In the genomic region with DNA sequence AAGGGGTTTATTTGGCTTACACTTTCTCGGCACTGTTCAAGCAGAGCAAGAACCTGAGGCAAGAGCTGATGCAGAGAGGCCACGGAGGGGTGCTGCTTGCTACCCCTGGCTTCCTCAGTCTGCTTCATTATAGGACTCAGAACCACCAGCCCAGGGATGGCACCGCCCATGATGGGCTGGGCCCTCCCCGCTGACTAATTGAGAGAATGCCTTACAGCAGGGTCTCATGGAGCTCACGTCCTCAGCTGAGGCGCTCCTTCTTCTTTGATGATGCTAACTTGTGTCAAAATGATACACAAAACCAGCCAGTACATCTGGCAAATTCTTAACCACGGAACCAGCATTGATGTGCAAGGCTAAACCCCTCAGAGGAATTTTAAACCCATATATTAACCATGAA, we compare ENCODE assay signal across 32 mouse cellular contexts. TPM values are rescaled to one million over a fixed set of nuclear protein-coding genes. Genes with fewer than 3 reads are reported as not detected.
DNase-seq lines count a peak whose midpoint lies in the region; ATAC-seq and TF ChIP-seq lines count a peak whose summit lies in the region.
"Had no signal": no experiment of that assay in that cellular context is flagged by ENCODE, and none has a peak within 500 bp of the region (broad histone marks: within the 10 kb centered on the region; RNA-seq: fewer than 3 reads in every experiment).

No protein-coding gene starts in this region.

- H3K36me3 ChIP-seq in heart, embryonic 11.5 days (ENCODE audit: control insufficient read depth, insufficient read depth, low read length), result peaks cover 3% of the 10 kb centered on the region; the same call in 1 of the 2 replicates
- H3K36me3 ChIP-seq in heart, postnatal 0 days (replicated peaks; ENCODE audit: control insufficient read depth, insufficient read depth, low read length), result 0 out of 2 replicates have a peak, but pooled peaks cover 4% of the 10 kb centered on the region
- H3K36me3 ChIP-seq in liver, embryonic 12.5 days, result 0 out of 2 replicates have a peak, but pooled peaks cover 7% of the 10 kb centered on the region
- no peaks in the 10 kb centered on the region for H3K36me3 ChIP-seq in hindbrain, embryonic 11.5 days (ENCODE audit: control insufficient read depth, insufficient read depth, low read length)
- H3K36me3 ChIP-seq: forebrain, embryonic 15.5 days; liver, embryonic 15.5 days; midbrain, embryonic 10.5 days; neural tube, embryonic 12.5 days had no signal

- peaks cover 13% of the 10 kb centered on the region for H3K4me1 ChIP-seq in heart, embryonic 11.5 days (ENCODE audit: control insufficient read depth, insufficient read depth, low read length)
- peaks cover 12% of the 10 kb centered on the region; the same call in 1 of the 2 replicates for H3K4me1 ChIP-seq in heart, postnatal 0 days (ENCODE audit: control insufficient read depth, insufficient read depth)
- peaks cover 47% of the 10 kb centered on the region for H3K4me1 ChIP-seq in liver, embryonic 12.5 days
- H3K4me1 ChIP-seq in hindbrain, embryonic 11.5 days (replicated peaks; ENCODE audit: control insufficient read depth, insufficient read depth, low read length), result no peaks in the 10 kb centered on the region
- H3K4me1 ChIP-seq: forebrain, embryonic 15.5 days; neural tube, embryonic 12.5 days had no signal

- H3K27me3 ChIP-seq in heart, embryonic 11.5 days (ENCODE audit: control insufficient read depth, insufficient read depth, low read length), result no peaks in the 10 kb centered on the region
- no peaks in the 10 kb centered on the region for H3K27me3 ChIP-seq in heart, postnatal 0 days (ENCODE audit: control insufficient read depth, insufficient read depth, low read length)
- no peaks in the 10 kb centered on the region for H3K27me3 ChIP-seq in liver, embryonic 12.5 days (replicated peaks)
- H3K27me3 ChIP-seq in hindbrain, embryonic 11.5 days (ENCODE audit: control insufficient read depth, insufficient read depth, low read length), result no peaks in the 10 kb centered on the region
- H3K27me3 ChIP-seq: forebrain, embryonic 15.5 days; liver, embryonic 15.5 days; neural tube, embryonic 12.5 days; Patski had no signal

- intact Hi-C loops in heart, postnatal 25 days (cut with DNase I), result no loop called here

- peak overlapping the region; percentile 42; the same call in 1 of the 2 replicates for H3K27ac ChIP-seq in heart, embryonic 11.5 days (ENCODE audit: low read depth, low read length)
- H3K27ac ChIP-seq in heart, postnatal 0 days (ENCODE audit: low read depth), result peak overlapping the region; percentile 26; the same call in 1 of the 2 replicates
- no peak overlapping the region for H3K27ac ChIP-seq in liver, embryonic 12.5 days
- H3K27ac ChIP-seq in hindbrain, embryonic 11.5 days (ENCODE audit: low read depth, low read length), result no peak overlapping the region
- H3K27ac ChIP-seq: forebrain, embryonic 15.5 days; hindbrain, embryonic 10.5 days; liver, embryonic 15.5 days; midbrain, embryonic 10.5 days; neural tube, embryonic 12.5 days; stomach, postnatal 0 days had no signal

- no peak for TF ChIP-seq CTCF in heart, postnatal 0 days (IDR thresholded peaks at IDR 0.05; ENCODE audit: low read depth)

- DNase-seq in heart, postnatal 25 days (ENCODE audit: low spot score), result no peak
- DNase-seq in CD4-positive helper T cell, adult 2 months (ENCODE audit: low read depth, low spot score), result peak; percentile 20
- no peak for DNase-seq in heart, postnatal 0 days (ENCODE audit: low spot score)
- no peak for DNase-seq in hindbrain, embryonic 11.5 days (ENCODE audit: low spot score)
- DNase-seq: adrenal gland, postnatal 14 days; cerebellum, adult 11 months; cerebellum, adult 9-10 months; cerebellum, postnatal 36 days; gastrocnemius, postnatal 36 days; kidney, adult 8-10 months; kidney, postnatal 10 days; layer of hippocampus, adult 9-11 months; liver; lung, embryonic 14.5 days; lung, postnatal 14 days; right cerebral cortex, postnatal 4 days; thymus, adult 2 months; thymus, postnatal 36 days had no signal

- no peak for ATAC-seq in heart, embryonic 11.5 days (replicated peaks; ENCODE audit: insufficient number of reproducible peaks, low FRiP score, low TSS enrichment)
- peak; percentile 66 for ATAC-seq in CD4-positive, CD25-positive, alpha-beta regulatory T cell, adult 4 months
- ATAC-seq in heart, postnatal 0 days (ENCODE audit: insufficient read depth, low read depth), result peak; percentile 62
- ATAC-seq in liver, embryonic 12.5 days, result no peak
- no peak for ATAC-seq in hindbrain, embryonic 11.5 days (ENCODE audit: low FRiP score)
- ATAC-seq: forebrain, embryonic 15.5 days; hindbrain, embryonic 16.5 days; intestine, embryonic 16.5 days; midbrain, embryonic 16.5 days; Patski had no signal

- H3K4me3 ChIP-seq in heart, embryonic 11.5 days (ENCODE audit: low read depth, low read length), result no peak overlapping the region
- peak overlapping the region; percentile 6; the same call in 1 of the 2 replicates for H3K4me3 ChIP-seq in heart, postnatal 0 days (ENCODE audit: low read depth, low read length)
- no peak overlapping the region for H3K4me3 ChIP-seq in liver, embryonic 12.5 days
- H3K4me3 ChIP-seq in hindbrain, embryonic 11.5 days (ENCODE audit: low read depth, low read length), result no peak overlapping the region
- H3K4me3 ChIP-seq: forebrain, embryonic 15.5 days; hindbrain, embryonic 10.5 days; liver, embryonic 15.5 days; midbrain, embryonic 10.5 days; myocyte; neural tube, embryonic 12.5 days had no signal

- H3K4me2 ChIP-seq in heart, embryonic 11.5 days, result peak overlapping the region; percentile 51
- peak overlapping the region; percentile 40 for H3K4me2 ChIP-seq in heart, postnatal 0 days (ENCODE audit: low read depth, low read length)
- H3K4me2 ChIP-seq in liver, embryonic 12.5 days, result no peak overlapping the region
- H3K4me2 ChIP-seq in hindbrain, embryonic 11.5 days (replicated peaks; ENCODE audit: low read depth, low read length), result no peak overlapping the region
- H3K4me2 ChIP-seq: forebrain, embryonic 15.5 days; liver, embryonic 15.5 days; lung, embryonic 14.5 days; neural tube, embryonic 12.5 days had no signal

- no peaks in the 10 kb centered on the region for H3K9me3 ChIP-seq in heart, embryonic 11.5 days (replicated peaks; ENCODE audit: control insufficient read depth, low read length)
- no peaks in the 10 kb centered on the region for H3K9me3 ChIP-seq in heart, postnatal 0 days (replicated peaks; ENCODE audit: control insufficient read depth, low read length)
- H3K9me3 ChIP-seq in liver, embryonic 12.5 days (replicated peaks), result no peaks in the 10 kb centered on the region
- no peaks in the 10 kb centered on the region for H3K9me3 ChIP-seq in hindbrain, embryonic 11.5 days (ENCODE audit: control insufficient read depth, low read length)
- H3K9me3 ChIP-seq: forebrain, embryonic 15.5 days; hindbrain, embryonic 10.5 days; liver, embryonic 15.5 days; midbrain, embryonic 10.5 days; neural tube, embryonic 12.5 days had no signal

- no peak for TF ChIP-seq EP300 in heart, postnatal 0 days (IDR thresholded peaks at IDR 0.05; ENCODE audit: low read depth)

- H3K9ac ChIP-seq in heart, embryonic 11.5 days (ENCODE audit: low read depth, low read length), result no peak overlapping the region
- H3K9ac ChIP-seq in heart, postnatal 0 days (replicated peaks; ENCODE audit: low read depth, low read length), result no peak overlapping the region
- H3K9ac ChIP-seq in liver, embryonic 12.5 days, result no peak overlapping the region
- no peak overlapping the region for H3K9ac ChIP-seq in hindbrain, embryonic 11.5 days (ENCODE audit: low read depth, low read length)
- H3K9ac ChIP-seq: forebrain, embryonic 15.5 days; liver, embryonic 15.5 days; lung, embryonic 14.5 days; neural tube, embryonic 12.5 days had no signal

- 62% methylated on average over 7 of the region's 7 CpGs for WGBS in heart, embryonic 11.5 days (ENCODE audit: insufficient replicate concordance)
- WGBS in heart, postnatal 0 days, result 52% methylated on average over 7 of the region's 7 CpGs
- WGBS in liver, embryonic 12.5 days (ENCODE audit: insufficient replicate concordance), result 76% methylated on average over 7 of the region's 7 CpGs
- whole genome bisulfite sequencing in hindbrain, embryonic 11.5 days, result 77% methylated on average over 7 of the region's 7 CpGs

RNA-seq across cellular contexts. Expression of gene Cdc14b, which starts 34.5 kb away (rescaled TPM):
- 21.6 and 29.5 TPM in 2 replicates for polyA plus RNA-seq in heart, embryonic 11.5 days (2014; fragmentation: Nextera tagmentation; extraction: Ambion mirVana)
- 1 to 10 TPM; 7.0 to 9.0 TPM for total RNA-seq in heart, postnatal 25 days (2021)
- 10 to 100 TPM; 10.7 to 11.6 TPM for polyA plus RNA-seq in CD4-positive, CD25-positive, alpha-beta regulatory T cell, adult 4 months (2017; shearing (Covaris generic))
- total RNA-seq in heart, postnatal 0 days (2014; rRNA removed; ENCODE audit: low replicate concordance), result 5.6 and 12.3 TPM in 2 replicates
- polyA plus RNA-seq in heart, postnatal 0 days (2015; fragmentation: Nextera tagmentation; extraction: Ambion mirVana), result 7.6 and 11.6 TPM in 2 replicates
- 9.5 and 10.7 TPM in 2 replicates for polyA plus RNA-seq in liver, embryonic 12.5 days (2016; fragmentation: Nextera tagmentation; extraction: Ambion mirVana)
- 14.9 and 16.0 TPM in 2 replicates for polyA plus RNA-seq in hindbrain, embryonic 11.5 days (2014; fragmentation: Nextera tagmentation; extraction: Ambion mirVana)

Comparison
In these comparisons a context has a peak if more than half of its experiments do, and no peak if none do; other contexts are left out.
1. ATAC-seq: peak in CD4-positive, CD25-positive, alpha-beta regulatory T cell, adult 4 months (single experiment) and heart, postnatal 0 days (single experiment); none in heart, embryonic 11.5 days (single experiment), liver, embryonic 12.5 days (single experiment) and hindbrain, embryonic 11.5 days (single experiment).
2. H3K27ac ChIP-seq: peak in heart, embryonic 11.5 days (single experiment) and heart, postnatal 0 days (single experiment); none in liver, embryonic 12.5 days (single experiment) and hindbrain, embryonic 11.5 days (single experiment).
3. H3K4me2 ChIP-seq: peak in heart, embryonic 11.5 days (single experiment) and heart, postnatal 0 days (single experiment); none in liver, embryonic 12.5 days (single experiment) and hindbrain, embryonic 11.5 days (single experiment).